Mouse (Mus musculus) ovary, adult 18-20 months (tissue): ENCODE data around the gene H13.

ENCODE experiments used
- DNase-seq: peaks from one replicate; pipeline ENCODE4 v3.0.0; 2022; ENCODE audit warnings: low spot score, mixed read lengths

H13 gene

DNA sequence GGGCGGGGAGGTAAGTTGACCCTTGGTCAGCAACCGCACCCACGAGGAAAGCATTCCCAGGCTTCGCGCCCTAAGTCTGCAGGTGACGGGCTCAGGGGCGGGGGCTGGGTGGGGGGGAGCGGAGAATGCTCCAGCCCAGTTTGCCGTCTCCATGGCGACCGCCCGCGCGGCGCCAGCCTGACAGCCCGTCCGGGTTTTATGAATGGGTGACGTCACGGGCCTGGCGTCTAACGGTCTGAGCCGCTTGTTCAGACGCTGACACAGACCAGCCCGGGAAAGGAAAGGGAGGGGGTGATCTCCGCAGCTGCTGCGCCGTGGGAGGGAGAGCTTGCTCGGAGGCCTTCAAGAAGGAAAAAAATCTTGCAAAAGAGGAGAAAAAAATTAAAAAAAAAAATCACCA, 65.7 kb downstream of the H13 start:
- peak; percentile 94 for DNase-seq

DNA sequence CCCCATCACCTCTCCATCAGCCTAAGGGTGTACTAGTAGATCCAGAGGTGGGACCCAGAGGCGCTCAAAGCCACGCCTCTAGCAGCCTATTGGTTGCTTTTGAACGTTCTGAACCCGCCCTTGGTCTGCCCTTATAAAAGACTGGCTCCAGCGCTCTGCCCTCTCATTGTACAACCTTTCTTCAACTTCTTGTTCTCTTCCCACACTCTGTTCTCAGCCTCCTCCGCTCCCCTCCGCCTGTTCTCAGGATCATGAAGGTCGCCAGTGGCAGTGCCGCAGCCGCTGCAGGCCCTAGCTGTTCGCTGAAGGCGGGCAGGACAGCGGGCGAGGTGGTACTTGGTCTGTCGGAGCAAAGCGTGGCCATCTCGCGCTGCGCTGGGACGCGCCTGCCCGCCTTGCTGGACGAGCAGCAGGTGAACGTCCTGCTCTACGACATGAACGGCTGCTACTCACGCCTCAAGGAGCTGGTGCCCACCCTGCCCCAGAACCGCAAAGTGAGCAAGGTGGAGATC, 66.9 kb downstream of the H13 start, which contains the start of gene Id1:
TSS of gene Id1 (plus strand) at position 162 of the 512 bp plus-strand sequence.
- peak; percentile 83 for DNase-seq

DNA sequence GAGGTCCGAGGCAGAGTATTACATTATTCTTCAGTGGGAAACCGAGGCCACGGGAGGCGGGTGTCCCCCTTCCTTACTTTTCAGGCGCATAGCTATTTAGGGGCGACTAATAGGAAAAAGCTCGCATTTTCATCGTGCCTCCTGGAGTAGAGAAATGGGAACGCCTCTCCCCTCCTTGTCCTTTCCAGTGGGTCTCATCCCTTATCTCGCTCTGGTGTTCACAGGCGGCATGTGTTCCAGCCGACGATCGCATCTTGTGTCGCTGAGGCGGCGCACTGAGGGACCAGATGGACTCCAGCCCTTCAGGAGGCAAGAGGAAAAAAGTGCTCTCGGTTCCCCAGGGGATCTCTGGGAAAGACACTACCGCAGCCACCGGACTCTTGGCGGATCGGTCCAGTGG, 67.5 kb downstream of the H13 start:
- DNase-seq, result no peak

DNA sequence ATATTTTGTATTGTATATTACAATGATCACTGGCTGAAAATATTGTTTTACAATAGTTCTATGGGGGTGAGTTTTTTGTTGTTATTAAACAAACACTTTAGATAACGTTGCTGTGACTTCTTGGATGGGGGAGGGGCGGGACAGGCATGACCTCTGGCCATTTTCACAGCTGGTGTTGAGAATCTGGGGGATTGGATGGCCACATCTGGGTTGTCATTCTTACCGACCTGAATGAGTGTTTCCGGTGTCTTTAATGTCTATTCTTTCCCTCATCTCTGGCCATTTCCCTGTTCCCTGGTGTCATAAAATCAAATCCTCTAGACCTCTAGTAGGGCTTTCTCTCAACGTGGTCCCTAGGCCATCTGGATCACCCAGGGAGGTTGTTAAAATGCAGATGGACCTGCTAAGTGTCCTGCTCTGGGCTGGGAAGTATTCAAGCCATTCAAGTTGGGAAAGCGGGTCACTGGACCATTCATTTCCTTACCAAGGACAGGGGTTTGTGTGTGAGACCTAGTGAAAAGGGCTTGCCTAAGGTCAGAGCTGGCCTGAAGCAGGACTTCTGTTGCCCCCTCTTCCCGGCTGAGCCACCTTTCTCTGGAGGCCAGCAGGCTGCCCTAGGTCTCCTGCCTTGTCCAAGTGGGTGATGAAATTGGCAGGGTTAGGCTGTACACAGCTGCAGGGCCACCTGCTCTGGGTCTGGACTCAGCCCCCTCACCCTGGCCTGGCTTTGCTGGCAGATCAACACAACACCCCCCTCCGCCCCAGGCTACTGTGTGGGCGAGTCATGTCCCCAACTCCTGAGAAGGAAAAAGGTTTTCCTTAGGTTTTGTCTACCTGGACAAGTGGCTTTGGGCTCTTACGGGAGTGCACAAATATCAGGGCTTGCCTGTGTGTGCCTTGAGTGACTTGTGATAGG, 68.3 kb downstream of the H13 start:
- no peak for DNase-seq

DNA sequence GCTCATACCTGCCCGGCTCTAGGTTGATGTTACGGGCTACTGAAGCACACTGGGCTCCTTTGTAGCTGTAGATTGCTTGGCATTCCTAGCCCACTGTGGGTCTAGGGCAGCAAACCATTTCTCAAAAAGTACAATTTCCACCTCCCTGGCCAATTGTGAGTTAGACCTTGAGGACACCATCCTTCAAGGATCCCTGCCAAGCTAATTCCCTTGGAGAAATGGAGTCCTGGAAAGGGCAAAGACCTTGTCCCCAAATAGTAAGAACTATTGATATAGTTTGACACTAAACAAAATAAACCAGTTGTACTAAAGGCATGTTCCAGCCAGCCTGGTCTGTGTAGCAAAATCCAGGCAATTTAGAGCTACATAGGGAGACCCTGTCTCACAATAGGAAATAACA, 69.1 kb downstream of the H13 start:
- no peak for DNase-seq

DNA sequence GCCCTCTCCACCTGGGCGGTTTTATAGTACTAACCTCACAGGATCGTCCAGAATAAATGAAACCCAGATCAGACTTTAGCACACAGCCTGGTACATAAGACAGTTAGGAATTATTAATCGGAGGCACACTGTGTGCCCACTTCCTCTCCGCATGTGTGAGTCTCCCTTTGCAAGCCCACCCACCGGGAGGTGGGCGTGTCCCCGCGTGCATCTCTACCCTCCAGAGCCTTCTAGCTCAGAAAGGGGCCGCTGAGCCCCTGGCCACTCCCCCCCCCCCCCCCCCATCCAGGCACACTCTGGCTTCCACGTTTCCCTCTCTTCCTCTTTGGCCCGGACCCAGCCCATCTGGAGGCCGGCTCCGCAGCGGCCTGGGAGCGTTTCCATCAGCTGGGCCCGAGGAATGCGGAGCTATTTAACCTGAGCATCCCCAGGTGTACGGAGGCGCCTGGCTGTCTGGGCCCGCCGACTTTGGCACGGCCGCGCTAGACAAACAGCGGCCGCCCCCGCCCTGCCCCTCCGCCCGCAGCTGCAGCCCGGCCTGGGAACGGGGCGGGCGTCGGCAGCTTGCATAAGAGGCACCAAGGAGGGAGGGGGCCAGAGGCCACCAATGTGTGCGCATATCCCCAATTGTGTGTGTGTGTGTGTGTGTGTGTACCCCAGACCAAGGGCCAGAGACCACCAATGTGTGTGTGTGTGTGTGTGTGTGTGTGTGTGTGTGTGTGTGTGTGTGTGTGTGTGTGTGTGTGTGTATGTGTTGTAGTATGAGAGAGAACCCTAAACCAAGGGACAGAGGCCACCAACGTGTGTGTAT, 70.0 kb downstream of the H13 start:
- DNase-seq, result peak; percentile 74

DNA sequence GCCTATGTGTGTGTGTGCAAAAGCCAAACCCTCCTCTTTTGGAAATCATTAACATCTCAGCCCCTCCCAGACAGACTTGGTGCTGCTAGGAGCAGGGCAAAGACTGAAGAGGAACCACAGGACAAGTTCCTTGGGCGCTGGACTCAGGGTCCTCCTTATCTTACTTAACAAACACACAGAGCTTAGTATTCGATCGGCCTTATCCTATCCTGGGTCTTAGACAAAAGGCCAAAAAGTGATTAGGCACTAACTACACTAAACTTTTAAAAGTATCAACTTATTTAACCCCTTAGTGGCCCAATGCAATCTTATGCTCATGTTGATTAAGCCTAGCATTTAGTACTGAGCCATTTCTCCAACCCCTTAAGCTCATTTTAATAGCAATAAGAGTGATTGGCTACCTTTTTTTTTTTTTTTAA, 70.6 kb downstream of the H13 start:
- DNase-seq, result no peak

DNA sequence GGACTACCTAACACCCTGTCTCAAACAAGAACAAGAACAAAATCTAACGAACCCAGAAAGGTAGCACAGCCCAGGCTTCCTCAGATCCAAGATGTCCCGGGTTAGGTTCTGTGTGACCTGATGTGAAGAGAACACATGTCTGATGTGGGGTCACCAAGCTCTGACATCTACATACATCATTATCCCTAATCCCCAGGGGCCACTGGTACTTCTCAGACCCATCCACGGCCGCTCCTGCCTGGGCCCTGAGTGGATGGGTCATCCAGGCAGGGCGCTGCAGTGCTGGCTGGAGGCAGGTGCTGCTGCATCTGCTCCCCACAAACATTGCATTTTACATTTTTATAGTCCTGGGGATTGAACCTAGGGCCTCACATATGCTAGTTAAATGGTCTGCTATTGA, 71.2 kb downstream of the H13 start:
- no peak for DNase-seq

DNA sequence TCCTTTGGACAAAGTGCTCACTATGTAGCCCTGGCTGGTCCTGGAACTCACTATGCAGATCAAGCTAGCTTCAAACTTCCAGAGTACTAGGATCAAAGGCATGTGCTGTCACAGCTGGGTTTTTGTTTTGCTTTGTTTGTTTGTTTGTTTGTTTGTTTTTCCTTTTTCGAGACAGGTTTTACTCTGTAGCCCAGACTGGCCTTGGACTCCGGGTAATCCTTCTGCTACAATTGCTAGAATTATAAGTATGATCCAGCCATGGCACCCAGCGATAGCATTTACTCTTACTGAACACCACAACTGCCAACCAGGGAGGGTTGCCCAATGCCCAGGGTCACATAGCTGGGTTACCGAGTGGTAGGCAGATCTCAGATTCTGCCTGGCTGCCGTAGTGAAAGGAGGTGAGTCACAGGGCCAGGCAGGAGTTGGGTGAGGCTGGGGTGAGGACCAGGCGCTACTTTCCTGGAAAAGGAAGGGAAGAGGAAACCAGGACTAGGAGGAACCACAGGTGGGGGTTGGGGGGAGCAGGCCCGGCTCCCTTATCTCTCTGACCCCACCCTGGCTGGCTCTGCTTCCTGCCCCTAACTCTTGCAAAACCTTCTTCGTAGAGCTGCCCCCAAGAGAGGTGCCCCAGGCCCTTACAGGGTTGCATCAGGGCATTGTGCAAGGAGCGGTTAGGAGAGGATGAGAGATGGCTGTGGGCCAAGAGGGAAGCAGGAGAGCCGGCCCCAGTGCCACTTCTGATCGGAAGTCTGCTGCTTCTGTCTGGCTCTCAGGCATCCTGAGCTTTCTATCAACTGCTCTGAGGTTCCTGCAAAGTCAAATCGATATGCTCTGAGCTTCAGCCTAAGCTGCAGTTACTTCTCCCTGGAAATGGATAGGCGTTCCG, 72.1 kb downstream of the H13 start:
- peak; percentile 45 for DNase-seq

DNA sequence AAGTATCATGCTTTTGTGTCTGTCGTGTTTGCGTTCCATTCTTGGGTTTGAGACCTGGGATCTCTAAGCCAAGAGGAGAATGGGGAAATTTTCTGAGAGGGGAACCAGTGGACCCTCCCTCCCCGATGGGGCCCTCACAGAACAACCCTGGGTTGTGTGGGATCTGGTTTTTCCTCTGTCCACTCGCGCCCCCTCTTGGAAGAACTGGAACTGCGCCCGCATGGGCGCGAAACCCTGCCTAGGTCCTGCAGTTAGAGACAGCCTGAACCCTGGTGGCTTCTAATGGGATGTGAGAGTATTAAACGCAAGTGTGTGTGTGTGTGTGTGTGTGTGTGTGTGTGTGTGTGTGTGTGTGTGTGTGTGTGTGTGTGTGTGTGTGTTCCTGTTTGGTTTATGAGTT, 73.2 kb downstream of the H13 start:
- DNase-seq, result no peak

DNA sequence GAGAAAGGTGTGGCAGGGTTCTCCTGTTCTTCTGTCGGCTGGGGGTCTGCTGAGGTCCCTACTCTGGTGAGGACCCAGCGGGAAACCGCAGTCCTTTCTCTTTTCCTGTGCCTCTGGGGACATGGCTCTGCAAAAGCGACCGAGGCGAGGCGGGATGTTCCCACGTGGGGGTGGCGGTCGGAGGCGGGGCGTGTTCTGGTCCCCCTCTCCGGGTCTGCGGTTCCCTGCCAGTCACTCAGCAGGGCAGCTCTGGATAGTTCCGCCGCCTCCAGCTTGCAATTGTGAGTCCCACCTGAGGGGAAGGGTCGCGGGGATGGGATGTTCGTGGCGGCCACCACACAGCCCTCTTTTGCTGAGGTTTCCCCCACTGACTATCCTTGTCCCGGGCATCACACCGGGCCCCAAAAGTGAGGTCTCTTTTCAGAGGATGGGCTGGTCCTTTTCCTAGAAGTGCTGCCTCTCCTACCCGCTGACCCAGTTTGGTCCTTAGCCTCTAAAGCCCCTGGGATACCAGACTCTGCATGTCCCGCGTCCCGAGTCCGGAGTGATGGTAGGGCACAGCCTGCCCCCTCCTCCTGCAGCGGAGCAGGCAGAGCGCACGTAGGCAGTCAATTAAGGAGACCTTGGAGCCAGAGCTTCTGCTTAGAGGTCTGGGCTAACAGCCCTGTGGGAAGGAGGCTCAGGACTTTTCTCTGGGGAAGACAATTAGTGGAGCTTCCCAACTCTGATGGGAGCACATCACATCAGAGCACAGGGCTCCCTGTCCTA, 84.9 kb downstream of the H13 start, which contains the start of gene Cox4i2:
TSS of gene Cox4i2 (plus strand) at position 230 of the 768 bp plus-strand sequence.
- DNase-seq, result no peak

DNA sequence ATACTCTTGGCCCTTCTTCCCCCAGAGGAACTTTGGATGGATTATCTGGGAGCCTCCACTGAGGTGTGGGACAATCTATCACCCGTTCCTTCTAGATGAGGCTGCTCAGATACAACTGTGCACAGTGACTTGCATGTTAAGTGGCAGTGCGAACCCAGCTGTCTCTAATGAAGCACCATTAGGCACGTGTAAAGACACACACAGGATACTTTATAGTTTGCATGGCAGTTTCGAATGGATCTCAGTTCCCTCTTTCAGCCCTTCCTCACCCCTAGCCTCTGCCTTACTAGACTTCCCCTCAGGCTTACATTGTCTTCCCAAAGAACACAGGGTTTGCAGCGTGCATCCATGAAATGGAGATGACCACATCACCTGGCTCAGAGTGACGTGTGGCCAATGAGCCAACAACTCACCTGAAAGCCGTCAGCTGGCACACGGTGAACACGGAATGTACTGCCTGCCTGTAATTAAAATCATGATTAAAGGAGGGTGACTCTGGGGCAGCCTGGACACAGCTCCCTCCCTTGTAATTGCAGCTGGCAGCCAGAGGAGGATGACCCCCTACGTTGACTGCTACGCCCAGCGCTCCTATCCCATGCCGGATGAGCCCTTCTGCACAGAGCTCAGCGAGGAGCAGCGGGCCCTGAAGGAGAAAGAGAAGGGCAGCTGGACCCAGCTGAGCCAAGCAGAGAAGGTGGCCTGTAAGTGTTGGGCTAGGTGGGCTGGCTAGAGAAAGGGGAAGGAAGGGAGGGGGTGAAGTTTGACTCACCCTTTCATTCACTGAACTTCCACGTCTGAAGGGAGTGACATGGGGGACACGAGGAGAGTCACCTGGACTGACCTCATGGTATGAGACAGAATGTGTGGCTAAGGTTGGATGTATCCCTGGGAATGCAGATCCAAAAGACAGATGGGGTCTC, 87.5 kb downstream of the H13 start:
- no peak for DNase-seq

DNA sequence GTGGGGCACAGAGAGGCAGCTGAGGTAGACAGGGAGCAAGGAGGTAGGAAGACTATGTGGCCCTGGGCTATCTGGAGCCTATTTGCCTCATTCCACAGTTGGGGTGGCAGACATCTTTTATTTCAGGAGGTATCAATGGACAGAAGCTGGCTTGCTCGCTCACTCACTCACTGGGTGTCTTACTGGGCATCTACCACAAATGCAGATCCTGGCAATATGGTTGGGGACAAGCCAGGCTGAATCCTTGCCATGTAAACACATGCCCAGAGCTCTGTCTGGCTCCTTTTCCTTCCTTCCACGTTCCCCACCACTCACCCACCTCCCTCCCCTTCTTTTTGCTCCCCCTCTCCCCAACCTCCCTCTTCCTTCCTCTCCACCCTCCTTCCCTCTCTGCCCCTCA, 88.2 kb downstream of the H13 start:
- DNase-seq, result no peak
